Mouse (Mus musculus): ENCODE results near the gene Zdhhc17.
A peak's percentile ranks its signal among the peaks of the same experiment; 100 is the strongest.

The Zdhhc17 gene

DNA sequence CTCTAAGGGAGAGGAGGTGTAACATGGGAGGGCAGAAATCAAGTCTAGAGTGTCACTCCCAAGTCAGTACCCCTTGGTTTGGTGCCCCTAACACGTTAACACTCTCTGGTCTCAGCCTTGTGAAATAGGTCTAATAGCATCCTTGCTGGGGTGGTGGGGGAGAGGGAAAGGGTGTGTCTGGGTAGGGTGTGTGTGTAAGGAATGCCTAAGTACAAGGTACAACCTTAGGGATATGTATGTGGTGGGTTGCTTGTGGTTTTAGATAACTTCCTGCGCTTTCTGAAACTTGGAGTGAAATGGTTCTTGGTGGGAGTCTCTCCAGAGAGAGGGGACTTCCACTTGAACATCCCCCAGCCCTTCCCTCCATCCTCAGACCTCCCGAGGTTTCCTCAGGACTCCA is 88.0 kb downstream of the Zdhhc17 start:
- no peak for DNase-seq (ENCODE audit: low spot score in 2 of 2)

DNA sequence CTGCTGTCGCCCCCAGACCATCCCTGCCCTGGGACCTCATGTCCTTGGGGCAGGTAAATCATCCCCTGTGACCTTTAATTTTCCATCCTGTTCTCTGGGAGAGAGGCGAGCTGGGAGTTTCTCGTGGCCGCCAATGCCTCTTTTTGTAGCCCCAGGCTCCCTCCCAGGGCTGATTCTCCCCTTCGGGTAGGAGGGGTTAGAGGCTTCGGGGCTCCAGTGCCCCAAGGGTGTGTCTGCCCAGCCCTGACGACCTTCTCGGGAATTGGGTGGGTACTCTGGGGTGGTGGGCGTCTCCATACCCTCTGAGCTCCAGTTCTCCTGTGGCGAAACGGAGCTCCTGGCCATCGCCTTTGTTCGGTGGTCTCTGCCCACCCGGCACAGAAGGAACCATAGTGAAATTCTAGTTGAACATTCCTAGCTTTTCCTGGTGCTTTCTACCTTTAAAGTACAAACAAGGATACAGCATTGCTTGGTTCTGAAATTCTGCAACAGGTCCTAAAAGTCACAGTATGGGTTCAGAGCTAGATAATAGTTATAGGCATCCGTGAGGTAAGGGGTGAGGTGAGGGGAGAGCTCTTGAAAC is 89.5 kb downstream of the Zdhhc17 start:
- DNase-seq (ENCODE audit: low spot score in 2 of 2) = no peak

DNA sequence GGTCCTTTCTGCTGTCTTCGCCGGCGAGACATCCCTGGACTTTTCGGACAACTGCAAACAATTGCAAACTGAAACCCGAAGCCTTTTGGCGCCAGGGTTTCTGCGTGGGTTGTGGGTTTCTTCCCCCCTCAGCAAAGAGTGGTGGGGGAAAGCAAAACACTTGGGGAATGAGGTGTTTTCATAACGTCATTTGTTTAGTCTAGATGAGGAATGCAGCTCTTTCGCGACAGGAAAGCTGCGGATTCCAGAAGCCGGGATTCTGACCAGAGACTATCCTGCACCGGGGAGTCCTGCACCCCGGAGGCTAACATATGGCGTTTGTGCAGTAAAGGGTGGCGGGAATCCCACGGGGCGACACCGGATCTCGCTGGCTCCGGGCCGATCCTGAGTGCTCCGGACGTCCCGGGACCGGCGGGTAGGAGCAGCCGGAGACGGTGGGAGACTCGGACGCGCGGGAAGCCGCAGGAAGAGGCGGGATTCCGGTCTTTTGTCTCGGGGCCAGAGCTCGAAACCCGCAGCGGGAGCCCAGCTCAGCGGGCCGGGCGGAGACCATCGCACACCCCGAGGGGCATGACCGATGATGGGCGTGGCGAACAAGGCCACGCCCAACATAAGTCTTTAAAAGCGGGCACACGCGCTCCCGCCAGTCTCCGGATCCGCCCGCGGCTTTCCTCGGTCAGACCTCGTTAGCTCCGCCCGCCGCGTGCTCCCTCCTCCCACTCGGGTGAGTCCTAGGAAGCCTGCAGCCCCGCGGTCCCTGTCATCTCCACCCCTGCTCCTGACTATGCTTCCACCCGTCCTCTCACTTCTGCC is 90.2 kb downstream of the Zdhhc17 start, which contains the start of gene Csrp2:
TSS of gene Csrp2 (plus strand) at position 259 of the 813 bp plus-strand sequence.
- peak; percentile 57 to 72 for DNase-seq (ENCODE audit: low spot score in 2 of 2)

DNA sequence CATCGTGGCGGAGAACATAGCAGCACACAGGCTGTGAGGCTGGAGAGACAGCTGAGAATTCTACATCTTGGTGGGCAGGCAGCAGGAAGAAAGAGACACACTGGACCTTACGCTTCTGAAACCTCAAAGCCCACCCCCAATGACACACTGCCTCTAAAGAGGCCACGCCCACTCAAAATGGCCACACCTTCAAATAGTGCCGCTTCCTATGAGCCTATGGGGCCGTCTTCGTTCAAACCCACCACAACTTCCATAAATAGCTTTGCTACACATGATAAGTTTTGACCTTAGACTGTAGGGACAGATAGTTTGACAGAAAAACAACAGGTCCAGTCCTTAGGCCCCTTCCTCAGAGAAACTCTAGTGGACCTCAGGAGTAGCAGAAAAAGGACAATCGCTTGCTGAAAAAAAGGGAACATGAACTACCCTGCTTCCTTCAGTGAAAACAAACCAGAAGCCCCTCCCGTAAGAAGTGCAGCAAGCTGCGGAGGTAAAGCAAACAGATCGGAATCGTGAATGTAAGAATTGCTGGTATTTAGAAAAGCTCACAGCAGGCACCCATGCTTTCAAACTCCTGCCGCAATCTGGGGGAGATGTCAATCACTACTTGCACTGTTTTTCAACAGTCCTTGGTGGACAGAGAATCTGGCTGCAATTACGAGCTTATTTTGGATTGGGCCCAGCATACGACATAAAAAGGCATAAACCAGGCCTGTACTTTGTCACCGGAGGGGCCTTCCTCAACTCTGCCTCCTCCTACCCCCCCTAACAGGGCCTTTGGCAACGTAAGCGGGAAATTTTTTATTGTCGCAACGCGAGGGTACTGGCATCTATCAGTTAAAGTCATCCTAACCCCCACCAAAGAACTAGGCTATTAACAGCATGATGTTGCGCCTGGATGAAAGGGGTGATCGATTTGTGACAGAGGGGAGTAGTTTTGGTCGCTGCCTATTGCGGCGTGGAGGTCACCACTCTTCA is 91.2 kb downstream of the Zdhhc17 start:
- peak in 1 of 2 experiments; percentile 34 for DNase-seq (ENCODE audit: low spot score in 2 of 2)

DNA sequence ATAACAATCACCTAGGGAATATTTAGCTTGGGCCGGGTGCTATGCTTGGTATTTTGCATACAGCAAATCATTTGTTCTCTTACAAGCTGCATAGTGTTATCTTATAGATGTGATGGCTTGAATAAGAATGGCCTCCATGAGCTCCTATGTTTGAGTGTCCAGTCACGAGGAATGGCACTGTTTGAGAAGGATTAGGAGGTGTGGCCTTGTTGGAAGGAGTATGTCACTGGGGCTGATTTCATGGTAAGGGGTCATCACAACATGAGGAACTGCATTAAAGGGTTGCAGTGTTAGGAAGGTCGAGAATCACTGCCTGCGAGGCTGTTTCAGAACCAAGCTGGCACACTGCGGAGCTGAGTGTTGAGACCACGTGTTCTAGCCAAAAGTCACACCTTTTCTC is 92.4 kb downstream of the Zdhhc17 start:
- DNase-seq (ENCODE audit: low spot score in 2 of 2) = no peak

DNA sequence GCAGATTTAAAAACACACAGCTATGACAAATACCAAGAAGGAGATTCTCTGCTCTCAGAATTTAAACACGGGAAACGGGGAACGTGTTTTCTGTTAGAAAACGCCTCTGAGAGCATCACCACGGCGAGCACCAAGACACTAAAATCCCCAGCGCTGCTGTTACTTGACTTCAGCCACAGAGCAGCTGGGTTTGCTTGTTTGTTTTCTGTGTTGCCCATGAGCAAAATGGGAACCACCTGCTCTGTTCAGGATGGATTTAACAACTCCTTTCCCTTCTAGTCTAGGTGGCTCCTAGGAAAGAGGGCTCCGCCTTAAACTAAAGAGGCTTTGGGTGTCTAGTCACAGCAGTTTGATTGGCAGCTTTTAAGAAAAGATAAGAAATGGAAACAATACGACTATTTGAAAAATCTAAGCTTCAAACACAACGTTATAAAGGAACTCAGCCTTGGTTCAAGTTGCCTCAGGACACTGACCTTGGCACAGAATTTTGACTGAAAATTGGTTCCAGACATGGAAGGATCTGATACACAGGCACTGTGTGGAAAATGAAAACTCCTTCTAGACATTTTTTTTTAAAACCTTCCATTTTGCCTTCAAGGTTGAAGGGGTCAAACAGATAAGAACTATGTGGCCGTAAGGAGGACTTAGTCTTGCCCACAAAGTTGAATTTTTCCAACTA is 93.1 kb downstream of the Zdhhc17 start:
- DNase-seq (ENCODE audit: low spot score in 2 of 2) = no peak

DNA sequence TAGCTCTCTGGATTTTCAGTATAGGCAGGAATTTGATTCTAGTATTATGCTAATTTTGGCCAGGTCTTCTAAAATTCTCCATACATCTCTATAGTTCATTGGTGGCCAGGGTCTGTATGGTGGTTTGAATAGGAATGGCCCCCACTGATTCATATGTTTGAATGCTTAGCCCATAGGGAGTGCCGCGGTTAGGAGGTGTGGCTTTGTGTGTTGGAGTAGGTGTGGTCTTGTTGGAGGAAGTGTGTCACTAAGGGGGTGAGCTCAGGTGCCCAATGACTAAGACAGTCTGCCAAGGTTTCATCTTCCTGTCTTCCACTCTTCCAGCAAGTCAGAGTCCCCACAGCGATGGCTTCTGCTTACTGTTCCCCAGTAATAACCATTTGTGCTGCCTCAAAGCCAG is 106.1 kb downstream of the Zdhhc17 start:
- no peak for DNase-seq (ENCODE audit: low spot score in 2 of 2)

DNA sequence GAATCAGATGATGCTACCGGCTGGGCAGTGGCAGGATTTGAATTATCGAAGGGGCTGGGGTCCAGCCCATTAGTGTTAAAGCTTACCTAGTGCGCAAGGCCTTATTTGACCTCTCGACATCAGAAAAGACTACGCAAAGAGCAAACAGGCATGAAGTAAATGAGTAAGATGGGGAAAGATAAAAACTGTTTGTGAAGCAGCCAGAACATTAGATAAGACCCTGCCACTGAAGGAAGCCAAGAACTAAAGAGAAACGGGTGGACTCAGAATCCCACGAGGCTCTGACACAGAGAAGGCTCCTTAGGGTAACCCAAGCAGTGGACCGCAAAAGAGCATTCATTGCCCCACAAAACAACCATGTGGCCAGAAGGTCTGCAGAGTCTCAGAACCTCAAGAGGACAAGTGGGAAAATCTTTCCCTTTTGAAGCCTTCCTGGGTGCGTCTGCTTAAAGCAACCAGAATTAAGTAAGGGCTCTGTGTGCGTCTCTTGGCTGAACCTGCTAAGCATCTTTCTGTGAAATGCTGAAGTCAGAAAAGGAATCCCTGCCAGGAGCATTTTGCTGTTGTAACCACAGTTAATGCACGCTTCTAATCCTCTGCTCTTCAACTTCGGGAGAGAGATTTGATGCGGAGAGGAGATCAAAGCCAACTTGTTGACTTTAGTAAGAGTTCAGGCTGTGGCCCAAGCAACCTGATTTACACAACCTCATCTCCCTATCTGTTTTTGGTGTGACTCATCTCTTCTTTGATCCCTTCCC is 110.0 kb downstream of the Zdhhc17 start:
- DNase-seq (ENCODE audit: low spot score in 2 of 2) = no peak
